Mouse (Mus musculus): Measurements from ENCODE around the gene Zfp101. TPM values are rescaled to one million over a fixed set of nuclear protein-coding genes. Genes with fewer than 3 reads are reported as not detected.

Zfp101 gene
- total RNA-seq, 1 experiment: 11.9 TPM

DNA sequence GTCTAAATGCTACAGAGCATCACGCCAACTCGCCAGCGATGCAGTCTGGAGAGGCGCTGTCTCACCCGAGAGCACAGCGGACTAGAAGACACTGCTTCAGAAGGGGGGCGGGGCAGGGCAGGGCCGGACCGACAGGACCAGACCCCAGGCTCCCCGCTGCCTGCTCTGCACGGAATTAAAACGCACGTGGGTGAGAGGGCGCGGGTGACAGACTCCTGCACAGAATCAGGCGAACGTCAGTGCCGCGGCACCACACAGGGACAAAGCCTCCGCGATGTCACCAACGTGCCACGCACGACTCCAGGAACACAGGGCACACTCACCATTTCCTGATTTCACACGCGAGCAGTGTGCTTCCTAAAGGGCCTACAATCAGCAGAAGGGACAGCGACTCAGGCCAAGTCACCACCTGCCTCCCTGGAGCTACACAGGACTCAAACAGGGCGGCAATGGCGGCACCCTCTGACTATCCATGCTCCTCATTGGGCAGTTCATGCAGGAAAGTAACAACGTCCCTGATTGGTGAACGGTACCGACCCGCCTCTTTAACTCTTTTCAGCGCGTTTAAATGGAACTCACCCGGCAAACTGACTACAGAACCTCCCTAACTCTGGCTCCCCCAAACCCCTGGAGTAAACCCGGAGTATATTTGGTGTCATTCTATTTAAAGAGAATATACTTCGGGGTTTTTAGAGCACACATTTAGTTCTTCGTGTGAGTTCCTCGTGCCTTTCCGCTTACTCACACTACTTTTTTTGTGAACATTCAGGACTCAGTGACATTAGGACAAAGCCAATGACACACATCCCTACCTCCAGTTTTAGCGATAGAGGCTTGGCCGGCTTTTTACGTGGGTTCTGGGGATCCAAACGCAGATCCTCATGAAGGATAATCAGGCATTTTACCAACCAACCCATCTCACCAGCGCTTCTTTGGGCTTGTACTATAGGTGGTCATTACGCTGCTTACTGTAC, 35.7 kb downstream of the Zfp101 start, which contains the start of gene Zfp81:
TSS of gene Zfp81 (minus strand) at position 468 of the 974 bp plus-strand sequence.
- Histone ChIP-seq H3K27ac (ENCODE audit: insufficient read depth, low read depth, low read length, poor library complexity, severe bottlenecking) (peak within 1 kb of the TSS; percentile 62), H3K9ac (ENCODE audit: insufficient read depth, low read depth, low read length, poor library complexity, severe bottlenecking) (peak within 1 kb of the TSS; percentile 83), H3K9me3 (ENCODE audit: control insufficient read depth, insufficient read depth, low read depth, low read length) (no peaks in the 10 kb centered on the region), H3K36me3 (ENCODE audit: control insufficient read depth, insufficient read depth, low read length, poor library complexity, severe bottlenecking) (no peaks in the 10 kb centered on the region), H3K4me1 (ENCODE audit: control insufficient read depth in 2 of 2, insufficient read depth in 2 of 2, low read length in 2 of 2, poor library complexity in 1 of 2) (peaks cover 0 to 3% of the 10 kb centered on the region in 2 experiments; a peak in 2 of 4 replicates), H3K4me3 (ENCODE audit: insufficient read depth in 1 of 2, low read depth in 1 of 2, low read length in 2 of 2, poor library complexity in 1 of 2, severe bottlenecking in 1 of 2) (peak within 1 kb of the TSS; percentile 82 to 97)
- in situ Hi-C loops (cut with MboI; ENCODE audit: low sequenced_read_pairs in 2 of 2, unreplicated experiment in 2 of 2): no loop called here
- DNase-seq (ENCODE audit: low read depth, low spot score): peak; percentile 88
- TF ChIP-seq ZNF384 (IDR thresholded peaks at IDR 0.05; ENCODE audit: low read depth, low read length) (no peak), CHD2 (IDR thresholded peaks at IDR 0.05; ENCODE audit: low read depth, low read length) (peak; percentile 79), HCFC1 (IDR thresholded peaks at IDR 0.05; ENCODE audit: borderline replicate concordance, insufficient read depth, low read length) (peak; percentile 70; the same call in 1 of the 2 replicates)

DNA sequence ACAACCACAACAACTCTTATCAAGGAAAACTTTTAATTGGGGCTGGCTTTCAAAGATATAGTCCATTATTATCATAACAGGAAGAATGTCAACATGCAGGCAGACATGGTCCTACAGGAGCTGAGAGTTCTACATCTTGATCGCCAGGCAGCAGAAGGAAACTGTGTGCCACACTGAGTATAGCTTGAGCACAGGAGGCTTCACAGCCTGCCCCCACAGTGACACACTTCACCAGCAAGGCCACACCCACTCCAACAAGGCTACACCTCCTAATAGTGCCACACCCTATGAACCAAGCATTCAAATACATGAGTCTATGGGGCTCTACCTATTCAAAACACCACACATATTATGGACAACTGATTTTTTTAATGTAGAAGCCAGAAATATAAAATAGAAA, 41.5 kb downstream of the Zfp101 start:
- H3K9me3 ChIP-seq (ENCODE audit: control insufficient read depth, insufficient read depth, low read depth, low read length): no peaks in the 10 kb centered on the region
- no peak overlapping the region for H3K9ac ChIP-seq (ENCODE audit: insufficient read depth, low read depth, low read length, poor library complexity, severe bottlenecking)
- no peaks in the 10 kb centered on the region for H3K36me3 ChIP-seq (ENCODE audit: control insufficient read depth, insufficient read depth, low read length, poor library complexity, severe bottlenecking)
- H3K4me3 ChIP-seq (ENCODE audit: insufficient read depth in 1 of 2, low read depth in 1 of 2, low read length in 2 of 2, poor library complexity in 1 of 2, severe bottlenecking in 1 of 2): no peak overlapping the region
- no peak overlapping the region for H3K27ac ChIP-seq (ENCODE audit: insufficient read depth, low read depth, low read length, poor library complexity, severe bottlenecking)
- no peak for DNase-seq (ENCODE audit: low read depth, low spot score)
- peaks cover 2 to 3% of the 10 kb centered on the region in 2 experiments; a peak in 3 of 4 replicates for H3K4me1 ChIP-seq (ENCODE audit: control insufficient read depth in 2 of 2, insufficient read depth in 2 of 2, low read length in 2 of 2, poor library complexity in 1 of 2)
- TF ChIP-seq HCFC1 (IDR thresholded peaks at IDR 0.05; ENCODE audit: borderline replicate concordance, insufficient read depth, low read length): no peak
- TF ChIP-seq MAFK (IDR thresholded peaks at IDR 0.05; ENCODE audit: insufficient read depth, low read depth, low read length): no peak
- TF ChIP-seq ZNF384 (IDR thresholded peaks at IDR 0.05; ENCODE audit: low read depth, low read length): no peak
- TF ChIP-seq CHD2 (IDR thresholded peaks at IDR 0.05; ENCODE audit: low read depth, low read length): no peak
- no peak for TF ChIP-seq ZC3H11A (IDR thresholded peaks at IDR 0.05; ENCODE audit: borderline replicate concordance, low read depth, low read length)
- in situ Hi-C loops (cut with MboI; ENCODE audit: low sequenced_read_pairs in 2 of 2, unreplicated experiment in 2 of 2): no loop called here

Other genes starting within 250 kb of the Zfp101 start
- not detected in 2 replicates for gene Olfr55, start 226.2 kb downstream of the Zfp101 start, total RNA-seq (2012; rRNA removed)
- not detected in 2 replicates for gene Olfr239, start 203.3 kb downstream of the Zfp101 start, total RNA-seq (2012; rRNA removed)
- gene Olfr1564, start 173.0 kb downstream of the Zfp101 start, total RNA-seq (2012; rRNA removed): 0.18 and 0.21 TPM in 2 replicates
- gene Zfp955a, start 139.5 kb downstream of the Zfp101 start, total RNA-seq (2012; rRNA removed): 12.4 and 14.5 TPM in 2 replicates
- gene Olfr63, start 130.0 kb downstream of the Zfp101 start, total RNA-seq (2012; rRNA removed): not detected in 2 replicates
- gene Zfp955b, start 105.1 kb downstream of the Zfp101 start, total RNA-seq (2012; rRNA removed): 21.5 and 23.0 TPM in 2 replicates
- 7.1 and 7.3 TPM in 2 replicates for gene Zfp81, start 35.8 kb downstream of the Zfp101 start, total RNA-seq (2012; rRNA removed)
- gene Actl9, start 38.3 kb upstream of the Zfp101 start, total RNA-seq (2012; rRNA removed): not detected in 2 replicates
- gene Adamts10, start 129.6 kb upstream of the Zfp101 start, total RNA-seq (2012; rRNA removed): 17.5 and 25.8 TPM in 2 replicates
- gene Myo1f, start 161.1 kb upstream of the Zfp101 start, total RNA-seq (2012; rRNA removed): 11.9 and 13.8 TPM in 2 replicates
- gene Zfp414, start 234.4 kb upstream of the Zfp101 start, total RNA-seq (2012; rRNA removed): 13.6 and 19.8 TPM in 2 replicates
- 0.45 and 0.69 TPM in 2 replicates for gene Pram1, start 243.4 kb upstream of the Zfp101 start, total RNA-seq (2012; rRNA removed)